Mouse (Mus musculus) hindbrain, postnatal 0 days (tissue): ENCODE measurements around the gene Ctbs. TPM values are rescaled to one million over a fixed set of nuclear protein-coding genes. Genes with fewer than 3 reads are reported as not detected.

ENCODE experiments used
- ATAC-seq: fragments of 200-750 bp; cut with Nextera tagmentation; 2 replicates; pipeline ENCODE4 v1.8.0; 2017; ENCODE audit warnings: mild to moderate bottlenecking, moderate TSS enrichment, moderate library complexity
- DNase-seq: peaks from one replicate; pipeline ENCODE4 v3.0.0-alpha.2; 2015; ENCODE audit warnings: low spot score
- H3K27ac ChIP-seq: fragments of 300-500 bp; sonication (generic); 2 replicates; pipeline ENCODE4 v1.5.1; 2014; ENCODE audit warnings: mild to moderate bottlenecking
- H3K27me3 ChIP-seq: fragments of 300-500 bp; sonication (generic); 2 replicates; pipeline ENCODE4 v1.6.1; 2014; ENCODE audit warnings: low read length, mixed read lengths; ENCODE audit not compliant: insufficient read depth
- H3K36me3 ChIP-seq: fragments of 300-500 bp; sonication (generic); 2 replicates; pipeline ENCODE4 v1.6.1; 2014; ENCODE audit warnings: low read length, mixed read lengths; ENCODE audit not compliant: insufficient read depth
- H3K4me1 ChIP-seq: fragments of 300-500 bp; sonication (generic); 2 replicates; pipeline ENCODE4 v1.6.1; 2014; ENCODE audit warnings: antibody characterized with exemption, low read length, mixed read lengths; ENCODE audit not compliant: insufficient read depth
- H3K4me2 ChIP-seq: fragments of 300-500 bp; sonication (generic); 2 replicates; pipeline ENCODE4 v1.6.1; 2014; ENCODE audit warnings: low read depth, mild to moderate bottlenecking, low read length, moderate library complexity, mixed read lengths
- H3K4me3 ChIP-seq: fragments of 300-500 bp; sonication (generic); 2 replicates; pipeline ENCODE4 v1.5.1; 2014; ENCODE audit warnings: low read length
- H3K9ac ChIP-seq: fragments of 300-500 bp; sonication (generic); replicated peaks from 2 replicates; pipeline ENCODE4 v1.6.1; 2014; ENCODE audit warnings: mild to moderate bottlenecking, low read length, moderate library complexity, mixed read lengths
- H3K9me3 ChIP-seq: fragments of 300-500 bp; sonication (generic); 2 replicates; pipeline ENCODE4 v1.6.1; 2016; ENCODE audit warnings: low read length, mixed read lengths
- CTCF ChIP-seq: IDR thresholded peaks from 2 replicates; pipeline ENCODE4 v1.5.1; 2016; ENCODE audit warnings: antibody characterized with exemption, control low read depth, low read depth
- WGBS: fragments of 180-500 bp; shearing (Covaris S2); extraction: QIAGEN DNeasy Blood & Tissue Kit; methylation state at CpG from one replicate; pipeline ENCODE4 v1.1.7; 2014; 5-methylcytosine and 5-hydroxymethylcytosine counted together
- polyA plus RNA-seq: library from polyadenylated mRNA; unstranded; fragments of >200 nt; fragmentation: Nextera tagmentation; extraction: Ambion mirVana; gene quantifications from 2 replicates; pipeline ENCODE4 v1.2.1, GENCODE M21; 2015
- total RNA-seq: library from RNA; depleted of rRNA; stranded (reverse); fragments of >200 nt; gene quantifications from 2 replicates; pipeline ENCODE4 v1.2.3, GENCODE M21; 2014; rRNA removed

The Ctbs gene
- total and polyA plus RNA-seq, 2 experiments from 2014 or later = 5.7 to 11.4 TPM

- H3K4me3 ChIP-seq = peak overlapping the region; percentile 81
- peaks cover 7% of the 10 kb centered on the region; the same call in 1 of the 2 replicates for H3K36me3 ChIP-seq
- H3K9ac ChIP-seq = peak overlapping the region; percentile 68
- TF ChIP-seq CTCF = no peak
- peak overlapping the region; percentile 72 for H3K4me2 ChIP-seq
- H3K9me3 ChIP-seq = no peaks in the 10 kb centered on the region
- no peaks in the 10 kb centered on the region for H3K4me1 ChIP-seq
- peak overlapping the region; percentile 83 for H3K27ac ChIP-seq
- H3K27me3 ChIP-seq = no peaks in the 10 kb centered on the region
- peak; percentile 70 for DNase-seq
- peak; percentile 81 for ATAC-seq
- under 1% methylated on average over 49 of the region's 57 CpGs for WGBS
These were observed 50.6 kb downstream of the Ctbs start for GRCm38 (mm10) chr3:146500003-146500809.

DNA sequence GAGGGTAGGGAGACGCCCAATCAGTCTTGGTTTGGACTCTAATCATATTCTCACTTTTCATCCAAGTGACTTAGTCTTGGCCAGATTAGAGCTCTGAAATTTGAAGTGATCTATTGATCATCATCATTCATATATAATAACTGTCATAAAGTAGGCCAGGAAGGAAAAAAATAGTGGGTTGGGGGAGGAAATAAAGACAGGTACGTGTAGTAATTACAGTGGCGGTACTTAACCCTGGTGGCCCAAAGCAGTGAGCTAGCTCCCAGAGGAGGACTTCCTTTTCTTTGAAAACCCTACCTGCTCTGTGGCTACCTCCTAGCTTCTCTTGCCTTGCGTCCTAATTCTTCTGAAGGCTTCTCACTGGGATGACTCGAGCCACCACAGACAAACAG is 51.2 kb downstream of the Ctbs start:
- no peak for DNase-seq
- 11% methylated on average over 5 of the region's 5 CpGs for WGBS
- no peaks in the 10 kb centered on the region for H3K27me3 ChIP-seq

DNA sequence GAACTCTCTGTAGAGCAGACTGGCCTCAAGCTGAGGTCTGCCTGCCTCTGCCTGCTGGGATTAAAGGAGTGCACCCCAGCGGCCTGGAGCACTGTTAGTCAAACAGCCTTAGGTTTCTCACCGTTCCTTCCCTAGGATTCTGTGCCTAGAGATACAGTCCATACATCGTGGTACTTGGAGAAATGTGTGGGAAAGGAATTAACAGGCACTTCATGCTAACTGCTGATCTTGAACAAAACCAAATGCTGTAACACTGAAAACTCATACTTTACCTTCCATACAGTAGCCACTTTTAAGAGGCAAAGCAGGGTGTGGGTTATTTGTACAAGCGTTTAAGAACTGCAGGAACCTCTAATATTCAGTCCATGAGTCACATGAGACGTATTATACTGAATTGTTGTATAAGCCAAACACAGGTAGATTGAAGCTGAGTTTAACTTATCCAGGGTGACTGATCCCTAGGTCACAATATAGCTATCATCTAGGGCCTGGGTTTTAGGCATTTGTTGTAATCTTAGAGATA is 52.1 kb downstream of the Ctbs start:
- no peak overlapping the region for H3K4me3 ChIP-seq

More for the DNA sequence above, 51.2 kb downstream of the Ctbs start:
- H3K9ac ChIP-seq = peak overlapping the region; percentile 68
- no peaks in the 10 kb centered on the region for H3K9me3 ChIP-seq
- ATAC-seq = no peak
- H3K27ac ChIP-seq = peak overlapping the region; percentile 83
- H3K4me1 ChIP-seq = no peaks in the 10 kb centered on the region
- peak overlapping the region; percentile 81 for H3K4me3 ChIP-seq
- H3K36me3 ChIP-seq = peaks cover 13% of the 10 kb centered on the region; the same call in 1 of the 2 replicates
- peak overlapping the region; percentile 72 for H3K4me2 ChIP-seq
- no peak for TF ChIP-seq CTCF

GRCm38 (mm10) chr3:146506711-146507110 is 57.1 kb downstream of the Ctbs start:
- H3K4me3 ChIP-seq = no peak overlapping the region
- WGBS = 97% methylated on average over 7 of the region's 7 CpGs
- no peaks in the 10 kb centered on the region for H3K27me3 ChIP-seq
- H3K4me2 ChIP-seq = no peak overlapping the region
- H3K27ac ChIP-seq = no peak overlapping the region
- ATAC-seq (no peak), DNase-seq (no peak)
- peaks cover 52% of the 10 kb centered on the region for H3K36me3 ChIP-seq
- no peak overlapping the region for H3K9ac ChIP-seq
- TF ChIP-seq CTCF = no peak
- no peaks in the 10 kb centered on the region for H3K9me3 ChIP-seq
- no peaks in the 10 kb centered on the region for H3K4me1 ChIP-seq

More for the DNA sequence above, 52.1 kb downstream of the Ctbs start:
- Histone ChIP-seq H3K4me2 (peak overlapping the region; percentile 72), H3K9ac (0 out of 2 replicates have a peak overlapping the region, but pooled peaks have one; percentile 9), H3K4me1 (no peaks in the 10 kb centered on the region), H3K36me3 (peaks cover 19% of the 10 kb centered on the region), H3K27me3 (no peaks in the 10 kb centered on the region), H3K9me3 (no peaks in the 10 kb centered on the region), H3K27ac (no peak overlapping the region)
- no peak for ATAC-seq
- DNase-seq = no peak
- 58% methylated on average over 5 of the region's 5 CpGs for WGBS
- TF ChIP-seq CTCF = no peak

Other genes with a start within 250 kb of the Ctbs start
- gene Lpar3, start 228.8 kb upstream of the Ctbs start, total RNA-seq = 0.58 and 0.90 TPM in 2 replicates
- gene Lpar3, start 228.8 kb upstream of the Ctbs start, polyA plus RNA-seq = 0.50 and 0.68 TPM in 2 replicates
- 21.7 and 23.6 TPM in 2 replicates for gene Ssx2ip, start 45.2 kb upstream of the Ctbs start, total RNA-seq
- gene Ssx2ip, start 45.2 kb upstream of the Ctbs start, polyA plus RNA-seq = 21.7 and 23.5 TPM in 2 replicates
- 1.4 and 5.6 TPM in 2 replicates for gene Spata1, start 50.0 kb downstream of the Ctbs start, total RNA-seq
- gene Spata1, start 50.0 kb downstream of the Ctbs start, polyA plus RNA-seq = 3.2 and 4.9 TPM in 2 replicates
- gene Gng5, start 50.0 kb downstream of the Ctbs start, total RNA-seq = 100 and 119 TPM in 2 replicates
- 411 and 424 TPM in 2 replicates for gene Gng5, start 50.0 kb downstream of the Ctbs start, polyA plus RNA-seq
- gene Rpf1, start 71.6 kb downstream of the Ctbs start, total RNA-seq = 20.5 and 21.0 TPM in 2 replicates
- 25.9 and 29.0 TPM in 2 replicates for gene Rpf1, start 71.6 kb downstream of the Ctbs start, polyA plus RNA-seq
- gene Uox, start 120.6 kb downstream of the Ctbs start, total RNA-seq = 0.16 TPM in 1 of 2 replicates, not detected in the other
- gene Uox, start 120.6 kb downstream of the Ctbs start, polyA plus RNA-seq = 0.14 and 0.20 TPM in 2 replicates
- not detected in 2 replicates for gene Dnase2b, start 165.8 kb downstream of the Ctbs start, total RNA-seq
- not detected in 2 replicates for gene Dnase2b, start 165.8 kb downstream of the Ctbs start, polyA plus RNA-seq
- gene 4930503B20Rik, start 201.5 kb downstream of the Ctbs start, total RNA-seq = not detected in 2 replicates
- gene 4930503B20Rik, start 201.5 kb downstream of the Ctbs start, polyA plus RNA-seq = not detected in 2 replicates
- gene Samd13, start 235.8 kb downstream of the Ctbs start, total RNA-seq = 0.36 and 0.89 TPM in 2 replicates
- 0.45 and 0.46 TPM in 2 replicates for gene Samd13, start 235.8 kb downstream of the Ctbs start, polyA plus RNA-seq